Mouse (Mus musculus): ENCODE measurements around the gene Pafah1b3.

DNA sequence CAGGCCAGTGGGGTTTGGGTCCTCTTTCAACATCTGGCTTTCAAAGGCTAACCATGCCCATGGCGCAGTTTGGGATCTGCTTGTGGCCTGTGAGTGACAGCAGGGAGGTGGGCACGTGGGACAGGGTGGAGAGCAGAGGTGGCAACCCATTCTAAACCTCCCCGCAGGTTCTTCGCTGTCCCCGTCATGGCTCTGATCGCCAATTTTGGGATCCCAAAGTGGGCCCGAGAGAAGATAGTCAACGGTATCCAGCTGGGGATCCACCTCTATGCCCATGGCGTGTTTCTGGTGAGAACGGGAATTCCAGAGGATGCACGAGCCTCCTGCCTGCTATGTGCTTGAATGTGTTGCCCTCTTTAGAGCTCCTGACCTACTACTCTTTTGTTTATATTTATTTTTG is 13.4 kb upstream of the Pafah1b3 start:
- no peak for TF ChIP-seq ZMIZ1 (IDR thresholded peaks at IDR 0.05; ENCODE audit: low read depth, low read length)
- no peak for TF ChIP-seq POLR2A (IDR thresholded peaks at IDR 0.05; ENCODE audit: control insufficient read depth in 1 of 2, insufficient read depth in 1 of 2, low read depth in 1 of 2, low read length in 2 of 2, poor library complexity in 1 of 2)
- no peak for TF ChIP-seq MAX (IDR thresholded peaks at IDR 0.05; ENCODE audit: low read length)
- no peak for TF ChIP-seq MAFK (IDR thresholded peaks at IDR 0.05; ENCODE audit: borderline replicate concordance, low read depth, low read length)
- TF ChIP-seq HCFC1 (IDR thresholded peaks at IDR 0.05; ENCODE audit: low read depth, low read length), result no peak
- no peak for TF ChIP-seq EP300 (IDR thresholded peaks at IDR 0.05; ENCODE audit: low read depth in 1 of 2, low read length in 2 of 2)
